Mouse (Mus musculus) layer of hippocampus, adult 9-10 months (tissue): ENCODE data around the gene Taf6.
A peak's percentile ranks its signal among the peaks of the same experiment; 100 is the strongest.
"Not testable (repeated sequence)": the region's sequence is repeated elsewhere in the genome, so short reads cannot be mapped to it uniquely, and the experiment has no call there.

Source experiments
- DNase-seq: peaks from one replicate; pipeline ENCODE4 v3.0.0; 2022; ENCODE audit warnings: low spot score

Gene Taf6

DNA sequence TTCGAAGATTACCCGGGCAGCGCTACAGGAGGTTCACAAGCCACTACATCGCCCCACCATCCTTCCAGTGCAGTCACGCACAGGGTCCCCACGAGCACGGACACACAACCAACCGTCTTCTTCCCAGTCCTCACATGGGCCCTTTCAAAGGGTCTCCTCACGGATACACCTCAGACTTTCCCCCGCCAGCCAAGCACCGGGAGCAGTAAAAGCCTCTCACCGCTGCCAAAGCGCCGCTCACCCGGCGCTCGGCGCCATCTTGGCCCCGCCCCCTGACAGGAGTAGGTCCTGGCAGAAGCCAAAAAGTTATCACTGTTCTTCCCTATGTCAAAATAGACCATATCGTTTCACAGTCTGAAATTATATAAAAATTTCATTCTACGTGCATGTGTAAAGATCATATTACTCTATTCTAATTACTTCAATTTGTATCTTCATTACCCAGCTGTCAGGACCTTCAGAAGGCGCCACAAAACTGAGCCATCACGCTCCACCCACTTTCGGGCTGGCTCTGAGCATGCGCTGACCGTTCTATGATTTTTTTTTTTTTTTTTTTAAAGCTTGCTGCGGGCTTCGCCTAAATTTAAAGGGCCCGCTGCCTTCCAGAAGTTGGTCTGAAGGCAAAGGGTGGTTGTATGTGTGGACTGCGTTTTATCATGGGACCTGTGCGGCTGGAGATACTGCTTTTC, at the start of gene Taf6, which contains the start of gene Cnpy4:
TSS of gene Taf6 (minus strand) at position 502 of the 689 bp plus-strand sequence.
TSS of gene Cnpy4 (plus strand) at position 536 of the 689 bp plus-strand sequence.
- peak; percentile 77 for DNase-seq

DNA sequence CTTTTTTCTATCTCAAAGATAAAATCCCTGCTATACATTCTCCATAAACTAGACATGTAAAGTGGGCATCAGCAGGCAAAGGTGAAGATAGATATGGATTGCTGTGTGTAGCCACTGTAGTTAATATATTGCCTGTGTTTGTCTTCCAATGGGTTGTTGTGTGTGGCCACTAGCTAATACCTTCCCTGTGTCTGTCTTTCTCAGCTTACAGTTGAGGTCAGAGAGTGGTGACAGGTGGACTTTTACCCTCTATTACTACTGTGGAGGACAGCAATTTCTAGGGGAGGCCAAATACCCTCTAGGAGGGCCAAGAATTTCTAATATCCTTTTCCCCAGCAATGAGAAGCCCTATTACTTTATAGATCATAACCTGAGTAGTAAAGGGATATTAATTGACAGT, 47.0 kb upstream of the Taf6 start:
- DNase-seq: no peak

DNA sequence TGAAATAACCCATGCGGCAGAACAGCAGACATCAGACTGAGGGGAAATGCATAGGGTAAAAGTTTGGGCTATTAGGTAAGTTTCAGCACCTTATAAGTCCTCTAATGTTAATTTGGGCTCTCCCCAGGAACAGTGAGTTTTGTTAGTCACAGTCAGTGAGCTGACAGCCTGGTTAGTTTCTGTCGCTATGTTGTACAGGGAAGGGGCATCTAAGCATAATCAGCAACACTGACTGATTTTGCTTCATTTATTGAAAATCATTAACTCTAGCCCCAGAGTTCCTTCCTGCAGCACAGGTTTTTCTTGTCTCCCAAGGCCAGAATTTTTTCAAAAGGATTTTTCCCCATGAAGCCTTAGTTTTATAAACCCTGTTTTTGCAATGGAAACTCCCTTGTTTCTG, 46.5 kb upstream of the Taf6 start:
- DNase-seq: no peak

- DNase-seq: no peak
Observed at GRCm38 (mm10) chr5:138229511-138229910, 42.3 kb upstream of the Taf6 start.

DNA sequence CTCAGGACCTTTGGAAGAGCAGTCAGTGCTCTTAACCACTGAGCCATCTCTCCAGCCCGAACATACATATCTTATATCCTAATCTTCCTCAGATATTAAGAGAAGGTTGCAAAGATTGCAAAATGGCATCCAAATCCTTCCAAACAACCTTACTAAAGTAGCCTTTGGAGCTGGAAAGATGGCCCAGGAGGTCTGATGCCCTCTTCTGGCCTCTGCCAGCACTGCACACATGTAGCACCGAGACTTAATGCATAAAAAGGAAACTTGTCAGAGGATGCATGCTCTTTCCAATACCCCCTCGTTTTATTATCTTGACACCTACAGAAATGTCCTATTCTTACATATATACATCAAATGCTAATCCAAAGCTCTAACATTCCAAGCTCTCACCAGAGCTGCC, 40.8 kb upstream of the Taf6 start:
- no peak for DNase-seq

DNA sequence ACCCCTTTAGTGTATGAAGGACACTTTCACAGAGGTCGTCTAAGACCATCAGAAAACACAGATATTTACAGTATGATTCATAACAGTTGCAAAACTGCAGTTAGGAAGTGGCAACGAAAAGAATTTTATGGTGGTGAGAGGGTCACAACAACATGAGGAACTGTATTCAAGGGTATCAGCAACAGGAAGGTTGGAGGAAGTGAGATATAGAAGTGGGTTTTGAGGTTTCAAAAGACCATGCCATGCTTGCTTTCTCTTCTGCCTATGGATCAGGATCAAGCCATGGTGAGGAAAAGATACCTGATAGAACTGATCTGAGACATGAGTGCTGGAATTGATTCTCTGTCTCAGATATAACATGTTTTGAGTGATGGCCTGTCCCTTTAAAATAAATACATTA, 40.1 kb upstream of the Taf6 start:
- DNase-seq: no peak

GRCm38 (mm10) chr5:138226491-138226890, 39.2 kb upstream of the Taf6 start:
- no peak for DNase-seq

- no peak for DNase-seq
Observed at GRCm38 (mm10) chr5:138225700-138226099, 38.4 kb upstream of the Taf6 start, which contains the start of gene Nxpe5. Nxpe5 (plus strand) TSS chr5:138225898.

DNA sequence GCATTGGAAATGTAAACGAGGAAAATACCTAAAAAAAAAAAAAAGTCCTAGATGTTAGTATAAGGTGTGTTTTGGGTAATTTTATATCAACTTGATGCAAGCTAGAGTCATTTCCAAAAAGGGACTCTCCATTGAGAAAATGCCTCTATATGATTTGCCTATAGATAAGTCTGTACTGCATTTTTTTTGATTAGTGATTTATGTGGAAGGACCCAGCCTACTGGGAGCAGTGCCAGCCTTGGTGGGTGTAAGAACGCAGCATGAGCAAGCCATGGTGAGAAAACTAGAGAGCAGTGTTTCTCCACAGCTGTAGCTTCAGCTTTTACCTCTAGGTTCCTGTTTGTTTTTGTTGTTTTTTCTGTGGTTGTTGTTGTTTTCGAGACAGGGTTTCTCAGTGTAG, 36.0 kb upstream of the Taf6 start:
- no peak for DNase-seq

GRCm38 (mm10) chr5:138222111-138222510, 34.9 kb upstream of the Taf6 start:
- peak; percentile 79 for DNase-seq

- no peak for DNase-seq
Observed at GRCm38 (mm10) chr5:138219864-138220263, 32.6 kb upstream of the Taf6 start.

DNA sequence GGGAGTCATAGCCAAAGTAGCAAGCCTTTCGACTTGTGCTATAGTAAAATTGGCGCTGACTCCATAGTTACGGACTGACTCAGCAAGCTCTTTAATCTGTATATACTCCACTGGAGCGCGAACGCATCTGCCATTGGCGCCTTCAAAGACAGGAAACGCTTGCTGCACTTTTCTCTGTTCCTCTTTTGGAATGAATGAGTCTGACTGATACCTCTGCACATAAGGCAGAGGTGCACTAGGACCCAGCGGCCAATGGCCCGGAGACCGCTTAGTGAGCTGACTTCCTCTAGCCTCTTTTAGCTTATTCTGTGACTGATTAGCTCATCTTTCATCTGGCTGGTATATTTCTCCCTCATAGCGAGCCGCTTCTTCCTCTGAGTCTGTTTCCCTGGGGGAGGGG, 29.4 kb upstream of the Taf6 start:
- not testable (repeated sequence) for DNase-seq

- DNase-seq: no peak
Observed at GRCm38 (mm10) chr5:138207873-138208272, 20.6 kb upstream of the Taf6 start.

DNA sequence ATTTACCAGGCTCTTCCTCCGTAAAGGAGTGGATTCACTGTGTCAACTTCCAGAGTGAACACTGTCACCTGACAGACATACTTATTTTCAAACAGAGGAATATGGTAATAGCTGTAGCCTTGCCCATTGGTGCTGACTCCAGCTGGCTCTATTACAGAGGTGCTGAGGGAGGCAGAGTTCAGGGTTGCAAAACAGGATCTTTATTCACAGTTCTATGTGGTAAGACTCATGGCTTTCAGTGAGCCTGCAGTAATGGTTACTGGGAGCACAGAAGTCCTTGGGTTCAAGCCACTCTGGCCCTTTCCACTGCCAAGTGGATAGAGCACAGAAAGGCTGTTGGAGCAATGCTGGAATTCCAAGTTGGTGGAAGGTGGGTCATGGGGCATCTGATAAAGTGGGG, 20.0 kb upstream of the Taf6 start:
- DNase-seq: no peak

DNA sequence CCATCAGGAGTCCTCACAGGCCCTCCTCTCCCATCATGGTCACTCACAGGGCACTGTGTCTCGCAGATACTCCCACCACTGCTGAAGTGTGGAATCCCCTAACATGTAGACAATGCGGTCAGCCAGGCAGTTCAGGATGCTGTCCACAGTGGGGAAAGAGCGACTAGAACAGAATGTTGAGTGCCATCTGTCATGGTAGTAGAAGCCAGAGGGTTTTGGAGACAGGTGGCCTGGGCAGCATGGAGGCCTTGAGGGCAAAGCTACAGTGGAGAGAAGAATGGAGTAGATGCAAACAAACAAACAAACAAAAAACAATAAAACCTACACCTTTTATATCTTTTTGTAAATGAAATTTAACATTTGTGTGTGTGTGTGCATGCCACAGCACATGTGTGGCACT, 14.8 kb upstream of the Taf6 start:
- no peak for DNase-seq

- no peak for DNase-seq
Observed at GRCm38 (mm10) chr5:138199576-138199975, 12.3 kb upstream of the Taf6 start.

GRCm38 (mm10) chr5:138195463-138195862, 8.2 kb upstream of the Taf6 start:
- DNase-seq: no peak

DNA sequence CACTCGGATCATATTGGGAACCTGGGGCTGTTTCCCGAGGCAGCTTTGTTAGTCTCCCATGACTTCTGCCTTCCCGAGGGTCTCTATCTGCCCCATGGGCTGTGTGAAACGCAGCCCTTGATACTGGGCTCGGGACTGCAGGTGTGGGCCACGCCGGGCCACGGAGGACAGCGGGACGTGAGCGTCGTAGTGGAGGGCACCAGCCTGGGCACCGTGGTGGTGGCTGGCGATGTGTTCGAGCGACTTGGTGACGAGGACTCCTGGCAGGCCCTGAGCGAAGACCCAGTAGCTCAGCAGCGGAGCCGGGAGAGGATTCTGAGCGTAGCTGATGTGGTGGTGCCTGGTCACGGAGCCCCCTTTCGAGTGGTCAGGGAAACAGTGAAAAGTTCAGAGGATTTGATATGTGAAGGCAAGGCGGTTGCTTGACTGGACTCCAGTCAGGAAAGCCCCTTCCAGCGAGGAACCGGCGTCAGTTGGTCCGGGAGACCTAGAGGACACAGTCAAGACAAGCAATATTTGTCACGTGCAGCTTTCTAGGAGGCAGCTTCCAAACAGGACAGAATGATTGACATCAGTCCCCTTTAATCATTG, 7.6 kb upstream of the Taf6 start:
- DNase-seq: no peak

DNA sequence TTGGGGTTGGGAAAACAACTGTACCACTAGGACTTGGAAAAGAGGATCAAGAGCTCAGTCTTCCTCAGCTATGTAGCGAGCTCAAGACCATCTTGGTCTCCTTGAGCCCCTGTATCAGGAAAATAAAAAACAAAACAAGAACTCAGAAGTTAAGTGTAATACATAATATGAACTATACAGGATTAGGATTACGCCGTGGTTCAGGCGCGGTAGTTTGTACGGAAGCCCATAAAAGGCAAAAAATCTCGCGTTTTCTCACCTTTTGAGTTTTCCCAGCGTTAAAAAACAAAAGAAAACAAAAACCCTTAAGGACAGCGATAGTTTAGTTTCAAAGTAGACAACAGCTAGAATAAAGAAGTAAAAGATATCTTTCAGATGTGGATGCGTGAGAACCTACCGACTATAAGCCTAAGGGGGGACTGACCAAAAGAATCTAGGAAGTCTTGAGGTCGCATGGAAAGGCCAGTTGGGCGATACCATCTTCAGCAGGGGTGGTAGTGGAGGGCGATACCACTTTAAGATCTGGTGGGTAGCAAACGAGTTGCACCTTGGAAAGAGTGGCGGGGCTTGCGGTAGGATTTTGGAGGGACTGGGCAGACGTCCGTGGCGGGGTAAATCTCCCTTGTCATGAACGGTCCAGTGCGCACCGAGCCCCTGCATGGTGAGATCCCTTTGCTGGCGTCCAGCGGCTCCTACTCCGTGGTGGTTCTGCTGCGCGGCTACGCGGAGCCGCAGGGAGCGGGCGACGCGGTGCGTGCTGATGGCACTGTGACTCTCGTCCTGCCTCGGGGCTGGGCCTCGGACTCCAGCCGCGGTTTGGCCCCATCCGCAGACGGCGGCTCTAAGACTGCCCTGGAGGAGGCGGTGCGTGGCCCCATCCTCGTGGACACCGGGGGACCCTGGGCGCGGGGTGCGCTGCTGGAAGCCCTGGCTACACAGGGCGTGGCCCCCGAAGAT, 6.8 kb upstream of the Taf6 start, which contains the start of gene Mblac1:
TSS of gene Mblac1 (plus strand) at position 544 of the 957 bp plus-strand sequence.
- DNase-seq: no peak

- DNase-seq: no peak
Observed at GRCm38 (mm10) chr5:138187661-138188306, 533 bp upstream of the Taf6 start.

DNA sequence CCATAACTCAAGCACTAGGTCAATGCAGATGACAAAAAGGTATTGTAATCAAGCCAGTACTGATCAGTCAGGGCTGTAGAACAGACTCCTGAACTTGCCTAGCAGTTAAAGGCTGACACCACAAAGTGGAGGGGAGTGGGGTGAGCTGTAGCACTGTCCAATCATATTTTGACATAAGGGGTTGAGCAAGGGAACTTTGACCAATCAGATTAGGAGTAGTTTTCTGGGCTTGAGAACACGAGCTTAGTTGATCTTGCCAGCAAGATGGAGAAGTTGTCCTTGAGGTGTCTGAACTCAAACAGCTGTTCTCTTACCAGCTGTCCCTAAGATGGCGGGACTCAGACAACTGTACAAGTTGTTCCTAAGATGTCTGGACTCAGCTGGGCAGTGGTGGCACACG, 14.0 kb downstream of the Taf6 start:
- no peak for DNase-seq
